Mouse (Mus musculus) erythroblast, embryonic 14.5 days (primary cell): ENCODE data around the gene Ficd. TPM values are rescaled to one million over a fixed set of nuclear protein-coding genes. Genes with fewer than 3 reads are reported as not detected.

Experiments used
- H3K27me3 ChIP-seq: 2 replicates; pipeline ENCODE4 v1.6.1; 2012; ENCODE audit warnings: inconsistent platforms; ENCODE audit not compliant: control insufficient read depth
- H3K36me3 ChIP-seq: 2 replicates; pipeline ENCODE4 v1.6.1; 2012; ENCODE audit warnings: mild to moderate bottlenecking, inconsistent platforms; ENCODE audit not compliant: control insufficient read depth
- H3K4me1 ChIP-seq: 2 replicates; pipeline ENCODE4 v1.6.1; 2012; ENCODE audit warnings: inconsistent platforms; ENCODE audit not compliant: control insufficient read depth
- H3K4me3 ChIP-seq: replicated peaks from 2 replicates; pipeline ENCODE3; 2012; ENCODE audit warnings: moderate library complexity, mild to moderate bottlenecking, inconsistent platforms
- H3K9me3 ChIP-seq: 2 replicates; pipeline ENCODE4 v1.6.1; 2012; ENCODE audit warnings: low read length, inconsistent platforms, mixed read lengths; ENCODE audit not compliant: control insufficient read depth
- GATA1 ChIP-seq: IDR thresholded peaks from 2 replicates; pipeline ENCODE4 v1.6.1; 2012; ENCODE audit warnings: low read length, inconsistent platforms, mixed read lengths
- TAL1 ChIP-seq: IDR thresholded peaks from 3 replicates; pipeline ENCODE4 v1.6.1; 2012; ENCODE audit warnings: low read length, inconsistent platforms, mixed read lengths
- polyA plus RNA-seq: library from polyadenylated mRNA; stranded (reverse); fragments of >175 nt; gene quantifications from 2 replicates; pipeline ENCODE4 v1.2.3, GENCODE M21; 2012

The Ficd gene
- polyA plus RNA-seq, 1 experiment = 0.13 TPM

DNA sequence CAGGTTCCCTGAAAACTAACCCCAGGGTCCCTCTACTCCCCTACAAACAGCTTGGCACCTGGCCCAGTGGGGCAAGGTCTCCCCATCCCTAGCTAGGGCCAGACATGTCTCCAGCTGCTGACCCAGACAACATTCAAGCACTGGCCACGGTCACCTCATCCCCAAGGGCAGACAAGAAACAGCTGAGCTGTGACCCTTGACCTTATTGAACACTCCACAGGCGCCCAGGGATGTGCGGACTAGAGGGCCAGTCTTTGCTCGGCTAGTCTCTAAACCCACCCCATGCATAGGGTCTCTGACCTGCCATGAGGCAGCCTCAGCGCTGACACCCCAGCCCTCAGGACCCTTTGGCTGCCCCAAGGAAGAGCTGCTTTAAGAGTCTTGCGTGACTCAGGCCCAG is 53.0 kb downstream of the Ficd start:
- Histone ChIP-seq H3K4me1 (peaks cover 4% of the 10 kb centered on the region), H3K4me3 (no peak overlapping the region), H3K9me3 (peaks cover 6% of the 10 kb centered on the region), H3K27me3 (peaks cover 14% of the 10 kb centered on the region), H3K36me3 (no peaks in the 10 kb centered on the region)
- TF ChIP-seq TAL1 (no peak), GATA1 (no peak)

DNA sequence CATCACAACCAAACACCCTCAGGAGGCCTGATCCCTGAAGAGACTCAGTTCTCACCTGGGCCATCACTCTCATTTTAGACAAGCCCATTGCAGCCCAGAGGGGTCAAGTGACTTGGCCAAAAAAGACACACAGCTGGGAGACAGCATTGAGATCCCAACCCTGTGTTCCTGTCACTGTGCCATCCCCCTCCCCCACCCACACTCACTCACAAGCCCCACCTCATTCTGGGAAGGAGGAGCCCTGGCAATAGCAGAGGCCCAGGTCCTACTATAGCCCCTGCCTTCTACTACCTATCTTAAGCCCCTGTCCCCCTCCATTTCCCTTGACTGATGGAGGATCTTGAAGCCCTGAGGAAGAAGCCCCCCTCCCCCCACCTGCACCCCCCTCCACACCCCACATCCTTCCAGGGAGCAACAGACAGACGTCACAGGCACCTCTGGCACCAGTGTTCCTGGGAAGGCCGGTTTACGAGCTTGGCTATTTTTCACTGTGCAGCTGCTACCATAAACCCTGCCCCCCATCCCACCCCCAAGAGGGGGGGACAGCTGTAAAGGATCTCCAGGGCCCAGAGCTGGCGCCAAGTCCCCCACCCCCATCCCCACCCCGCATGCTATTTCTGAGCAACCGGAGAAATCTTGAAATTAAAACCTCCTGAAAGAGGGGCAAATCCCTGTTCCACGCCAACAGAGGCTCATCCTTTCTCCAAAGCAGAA is 53.6 kb downstream of the Ficd start:
- H3K9me3 ChIP-seq = peaks cover 4% of the 10 kb centered on the region
- peaks cover 4% of the 10 kb centered on the region for H3K4me1 ChIP-seq
- H3K36me3 ChIP-seq = no peaks in the 10 kb centered on the region
- H3K27me3 ChIP-seq = peaks cover 8% of the 10 kb centered on the region
- no peak overlapping the region for H3K4me3 ChIP-seq
- TF ChIP-seq TAL1 (no peak), GATA1 (no peak)

Other genes starting within 250 kb of the Ficd start
- not detected in 2 replicates for gene Wscd2, start 245.5 kb upstream of the Ficd start, polyA plus RNA-seq
- gene Cmklr1, start 85.4 kb upstream of the Ficd start, polyA plus RNA-seq = 0.03 TPM in 1 of 2 replicates, not detected in the other
- not detected in 2 replicates for gene 1700069L16Rik, start 11.0 kb upstream of the Ficd start, polyA plus RNA-seq
- 2.2 and 3.0 TPM in 2 replicates for gene Sart3, start 36.7 kb downstream of the Ficd start, polyA plus RNA-seq
- gene Iscu, start 36.9 kb downstream of the Ficd start, polyA plus RNA-seq = 16.5 and 25.3 TPM in 2 replicates
- gene Tmem119, start 64.7 kb downstream of the Ficd start, polyA plus RNA-seq = 0.03 TPM in 2 replicates
- gene Selplg, start 96.8 kb downstream of the Ficd start, polyA plus RNA-seq = 1.1 and 1.4 TPM in 2 replicates
- gene Coro1c, start 173.0 kb downstream of the Ficd start, polyA plus RNA-seq = 2.0 and 2.4 TPM in 2 replicates